Mouse (Mus musculus) hematopoietic stem cell, adult 5-6 weeks (primary cell): ENCODE data around the gene Crim1. TPM values are rescaled to one million over a fixed set of nuclear protein-coding genes. Genes with fewer than 3 reads are reported as not detected.

Experiments used
- ATAC-seq, 2 experiments: fragments of 125-278 bp in 1 of 2; replicated peaks in 1 of 2; 2 replicates each; pipeline ENCODE4 v1.8.0; 2016 to 2017; ENCODE audit warnings: inconsistent platforms in 2 of 2, mild to moderate bottlenecking in 2 of 2, moderate number of reproducible peaks in 2 of 2, low read depth in 1 of 2, moderate TSS enrichment in 1 of 2; ENCODE audit not compliant: low FRiP score in 2 of 2, poor library complexity in 2 of 2, severe bottlenecking in 2 of 2, insufficient read depth in 1 of 2, low TSS enrichment in 1 of 2
- total RNA-seq: library from RNA; stranded (forward); fragments of 172-1452, 232-1000 nt; gene quantifications from 2 replicates; pipeline ENCODE4 v1.2.3, GENCODE M21; 2017

The Crim1 gene
- total RNA-seq, 1 experiment from 2014 or later: 16.9 TPM

DNA sequence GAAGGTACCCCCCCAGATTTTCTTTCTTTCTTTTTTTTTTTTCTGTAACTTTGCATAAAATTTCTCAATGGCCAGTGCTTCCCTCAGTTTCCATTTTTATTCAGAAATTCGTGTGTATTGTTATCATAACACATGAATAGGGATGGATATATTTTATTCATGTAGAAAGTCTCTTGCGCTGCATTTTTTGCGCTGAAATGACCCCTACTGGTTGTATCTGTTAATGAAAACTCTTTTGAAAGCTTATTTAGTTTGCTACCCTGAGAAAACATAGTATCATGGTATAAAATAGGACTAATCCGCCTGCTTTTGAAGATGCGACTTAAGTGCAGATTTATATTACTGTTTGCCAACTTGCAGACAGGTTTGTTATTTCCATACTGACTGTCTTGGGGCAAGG lies 3.4 kb downstream of the Crim1 start:
- no peak for ATAC-seq

DNA sequence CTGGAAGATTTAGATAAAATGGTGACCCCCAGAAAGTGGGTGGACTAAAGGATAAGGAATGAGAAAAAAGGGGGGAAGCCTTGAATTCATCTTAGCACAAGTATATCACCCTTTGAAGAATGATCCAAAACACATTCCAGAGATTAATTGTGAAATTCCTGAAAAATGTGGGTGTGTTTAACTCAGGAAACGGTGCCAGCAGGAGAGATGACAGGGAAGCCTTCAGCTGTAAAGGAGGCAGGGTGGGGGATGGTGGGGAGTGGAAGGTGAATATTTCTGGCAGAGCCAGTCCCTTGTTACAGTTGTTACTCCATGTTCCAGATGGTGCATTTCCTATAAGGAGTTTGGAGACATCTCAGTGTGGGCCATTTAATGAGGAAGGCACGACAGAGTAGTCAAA lies 6.4 kb downstream of the Crim1 start:
- no peak for ATAC-seq

DNA sequence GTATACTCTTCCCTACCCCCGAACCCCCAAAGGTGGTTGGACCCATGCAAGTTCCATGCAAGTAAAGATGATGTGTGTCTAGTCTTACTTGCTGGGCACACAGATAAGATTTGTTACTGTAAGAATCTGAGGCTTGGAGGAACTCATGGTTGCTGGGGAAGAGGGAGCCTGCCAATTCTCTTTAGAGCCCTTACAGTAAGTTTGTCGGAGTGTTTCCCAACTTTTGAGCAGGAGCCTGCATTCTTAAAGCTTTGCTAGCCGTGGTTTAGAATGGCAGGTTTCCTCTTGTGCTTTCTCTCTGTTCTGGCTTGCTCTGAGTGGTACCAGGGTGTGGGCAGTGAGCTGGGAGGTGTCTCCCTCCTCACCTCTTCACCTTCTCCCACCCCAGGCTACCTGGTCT lies 7.2 kb downstream of the Crim1 start:
- ATAC-seq: no peak

DNA sequence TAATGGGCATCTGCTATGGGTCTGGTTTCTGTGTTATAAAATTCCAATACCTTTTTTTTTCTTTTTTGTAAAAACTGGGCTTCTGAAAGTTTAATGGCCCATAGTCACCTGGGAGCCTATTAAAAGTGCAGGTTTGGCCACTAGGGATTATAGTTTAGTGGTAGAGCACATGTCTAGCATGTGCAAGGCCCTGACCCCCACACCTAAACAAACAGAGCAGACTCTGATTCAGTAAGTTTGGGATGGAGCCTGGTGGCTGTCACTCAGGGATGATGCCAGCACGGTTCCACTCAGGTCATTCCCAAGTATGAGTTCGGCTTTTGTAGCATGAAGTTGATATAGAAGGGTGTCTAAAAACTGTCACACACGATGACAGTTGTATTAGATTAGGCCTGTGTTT lies 8.8 kb downstream of the Crim1 start:
- no peak for ATAC-seq

- ATAC-seq: no peak
Observed at GRCm38 (mm10) chr17:78209646-78210045, 9.6 kb downstream of the Crim1 start.

DNA sequence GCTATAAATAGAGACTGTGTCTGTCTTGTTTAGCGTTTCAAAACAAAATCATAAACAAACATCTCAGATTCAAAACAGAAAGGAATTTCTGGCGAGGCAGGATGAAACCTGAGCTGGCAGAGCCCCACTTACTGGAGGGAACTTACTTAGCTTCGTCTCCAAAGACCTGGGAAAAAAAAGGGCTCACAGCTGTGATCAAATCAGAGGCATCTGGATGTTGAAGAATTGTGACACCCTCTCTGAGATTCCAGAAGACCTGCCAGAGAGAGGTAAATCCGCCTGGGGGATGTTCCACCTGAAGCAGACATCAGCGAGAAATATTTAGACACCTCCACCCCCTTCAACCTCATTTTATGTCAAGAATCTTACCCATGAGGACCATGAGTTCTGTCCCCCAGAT lies 11.8 kb downstream of the Crim1 start:
- ATAC-seq: no peak

DNA sequence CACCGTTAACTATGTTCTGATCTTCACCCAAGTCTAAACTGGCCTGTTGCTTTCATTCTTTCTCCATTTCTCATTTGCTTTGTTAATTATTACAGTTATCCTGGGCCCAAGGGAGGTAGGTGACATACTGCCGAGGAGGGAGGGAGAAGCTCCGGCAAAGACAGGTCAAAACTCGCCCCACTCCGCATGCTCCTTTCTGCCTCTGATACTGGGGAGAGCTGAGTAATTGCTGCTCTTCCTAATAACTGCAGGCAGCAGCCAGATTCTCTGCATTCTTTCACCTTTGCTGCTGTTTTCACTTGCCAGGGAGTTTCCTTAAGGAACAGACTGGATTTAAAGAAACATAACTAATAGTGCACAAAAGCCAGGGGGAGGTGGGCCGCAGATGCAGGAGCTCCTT lies 13.1 kb downstream of the Crim1 start:
- no peak for ATAC-seq

DNA sequence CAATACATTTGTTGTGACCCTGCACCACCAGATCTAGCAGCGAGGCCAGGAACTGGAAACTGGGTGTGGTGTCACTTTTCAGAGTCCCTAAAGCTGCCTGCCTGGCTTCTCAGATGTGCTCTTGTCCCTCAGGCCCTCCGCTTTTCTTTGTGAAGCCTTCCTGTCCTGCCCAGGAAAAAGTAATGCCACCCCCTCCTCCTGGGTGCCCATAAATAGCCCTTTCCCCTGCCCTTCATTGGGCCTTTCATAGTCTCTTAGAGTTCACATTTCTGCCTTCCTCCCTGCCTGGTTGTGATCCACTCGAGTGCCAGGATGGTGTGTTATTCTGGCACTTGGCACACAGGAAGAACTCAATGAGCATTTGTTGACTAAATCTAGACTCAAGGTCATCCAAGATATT lies 16.5 kb downstream of the Crim1 start:
- no peak for ATAC-seq

DNA sequence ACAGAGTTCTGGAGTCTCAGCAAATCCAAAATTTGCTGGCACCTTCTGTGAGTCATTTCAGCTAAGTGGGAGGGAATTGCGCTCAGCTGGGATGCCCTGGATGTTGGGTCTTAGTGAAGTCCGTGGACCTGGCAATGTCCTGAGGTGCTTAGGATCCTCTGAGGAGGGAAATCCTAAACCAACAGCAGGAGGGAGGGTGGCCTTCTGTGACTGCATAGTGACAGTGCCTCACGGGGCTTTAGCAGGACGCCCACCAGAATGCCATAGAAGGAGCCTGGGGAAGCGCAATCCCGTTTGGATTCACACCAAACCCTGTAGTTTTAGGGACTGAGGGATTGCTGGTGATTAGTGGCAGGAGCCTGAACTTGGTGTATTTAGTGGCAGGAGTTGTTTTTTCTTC lies 17.4 kb downstream of the Crim1 start:
- no peak for ATAC-seq

GRCm38 (mm10) chr17:78218506-78219232 lies 18.6 kb downstream of the Crim1 start:
- no peak; a peak in 1 of 4 replicates for ATAC-seq

DNA sequence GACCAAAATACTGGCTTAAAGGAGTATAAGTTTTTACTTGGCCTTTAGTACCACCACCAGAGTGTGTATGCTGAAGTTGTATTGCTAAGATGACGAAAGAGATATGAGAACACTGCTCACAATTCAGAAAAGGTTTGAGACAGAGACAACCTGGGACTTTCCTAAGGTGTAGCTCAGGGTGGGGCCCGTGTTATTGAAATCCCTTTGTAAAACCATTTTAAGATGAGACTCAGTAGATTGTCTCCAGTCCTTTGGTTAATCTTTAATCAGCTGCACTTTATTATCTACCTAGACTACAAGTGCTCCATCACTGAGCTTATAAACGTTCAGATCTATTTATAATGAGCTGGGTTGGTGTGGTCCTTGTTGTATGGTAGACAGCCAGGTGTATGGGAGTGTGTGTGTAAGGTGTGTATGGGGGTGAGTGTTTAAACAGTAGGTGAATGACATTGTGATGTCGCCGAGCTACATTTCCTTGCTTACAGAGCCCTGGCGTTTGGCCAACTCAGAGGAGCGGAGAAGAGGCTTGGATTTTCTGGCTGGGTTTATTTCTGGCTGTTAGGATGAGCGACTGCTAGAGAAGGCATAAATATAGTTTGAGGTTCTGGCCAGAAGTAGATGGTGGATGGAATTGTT lies 21.1 kb downstream of the Crim1 start:
- no peak for ATAC-seq

DNA sequence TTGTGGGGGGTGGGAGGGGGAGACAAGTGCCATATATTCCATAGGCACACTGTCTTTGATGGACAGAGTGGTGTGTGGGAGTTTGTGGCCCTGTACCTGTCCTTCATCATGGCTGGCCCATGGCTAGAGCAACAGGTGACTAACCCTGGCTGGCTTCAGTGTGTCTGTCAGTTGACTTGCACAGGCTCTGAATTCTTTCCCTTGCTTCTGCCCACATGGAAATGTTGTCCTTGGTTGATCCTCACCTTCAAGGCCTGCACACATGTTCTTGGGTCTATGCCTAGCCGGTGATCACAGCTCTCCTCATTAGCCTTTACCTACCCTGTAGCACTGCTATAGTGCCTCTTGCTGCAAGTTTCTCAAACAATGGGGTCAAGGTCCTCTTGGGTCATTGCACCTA lies 21.8 kb downstream of the Crim1 start:
- ATAC-seq: no peak

DNA sequence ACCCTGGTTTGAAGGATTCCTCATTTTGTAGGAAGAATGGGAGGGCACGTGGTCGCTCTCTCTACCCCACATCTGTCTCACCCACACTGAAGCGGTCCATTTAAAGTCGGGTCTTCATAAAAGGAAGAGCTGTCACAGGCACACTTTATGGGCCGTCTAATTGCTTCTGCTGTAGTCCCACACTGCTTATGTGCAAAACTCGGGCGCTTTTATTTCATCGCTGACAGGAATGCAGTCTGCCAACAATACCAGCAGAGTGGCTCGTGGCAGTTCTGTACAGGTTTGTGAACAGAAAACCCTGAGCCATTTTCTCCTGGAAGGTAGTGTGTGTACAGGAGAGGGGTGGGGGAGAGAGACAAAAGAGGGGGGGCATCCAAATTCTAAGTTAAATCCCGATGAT lies 23.9 kb downstream of the Crim1 start:
- ATAC-seq: no peak

- no peak for ATAC-seq
Observed at GRCm38 (mm10) chr17:78225547-78225946, 25.5 kb downstream of the Crim1 start.

- no peak for ATAC-seq
Observed at GRCm38 (mm10) chr17:78227211-78227610, 27.2 kb downstream of the Crim1 start.

- ATAC-seq: no peak
Observed at GRCm38 (mm10) chr17:78231567-78231966, 31.5 kb downstream of the Crim1 start.

GRCm38 (mm10) chr17:78232703-78233102 lies 32.7 kb downstream of the Crim1 start:
- ATAC-seq: no peak

GRCm38 (mm10) chr17:78233873-78234272 lies 33.8 kb downstream of the Crim1 start:
- no peak for ATAC-seq

DNA sequence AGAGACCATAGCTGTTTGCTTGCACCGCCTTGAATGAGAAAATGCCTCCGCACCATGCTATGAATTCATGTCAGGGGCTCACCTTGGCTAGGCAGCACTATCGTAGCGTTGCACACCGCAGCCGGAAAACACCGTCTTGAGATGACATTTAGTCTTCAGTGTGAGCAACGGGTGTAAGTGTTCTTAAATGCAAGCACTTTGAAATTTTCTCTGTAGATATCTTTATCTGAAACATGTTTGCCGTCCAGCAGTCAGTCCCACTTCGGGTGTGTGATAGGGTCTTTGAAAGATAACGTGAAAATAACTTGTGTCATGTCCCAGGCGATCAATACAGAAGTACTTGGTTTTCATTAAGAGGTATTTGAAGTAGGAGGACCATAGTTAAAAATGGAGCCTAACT lies 36.1 kb downstream of the Crim1 start:
- ATAC-seq: no peak
